Mouse (Mus musculus) MEL-GATA-1-ER (cell line): ENCODE measurements around the gene Tagln3.

Source experiments
- DNase-seq: peaks from one replicate; pipeline ENCODE4 v3.0.0-alpha.2; 2012; ENCODE audit warnings: low read depth; ENCODE audit errors: extremely low read depth

Tagln3 gene

GRCm38 (mm10) chr16:45720022-45720630, 4.3 kb downstream of the Tagln3 start:
- DNase-seq = no peak

GRCm38 (mm10) chr16:45718296-45718695, 6.1 kb downstream of the Tagln3 start:
- DNase-seq = no peak

GRCm38 (mm10) chr16:45714489-45715150, 9.8 kb downstream of the Tagln3 start:
- DNase-seq = no peak

- no peak for DNase-seq
Observed at GRCm38 (mm10) chr16:45713878-45714277, 10.5 kb downstream of the Tagln3 start.

GRCm38 (mm10) chr16:45713261-45713660, 11.1 kb downstream of the Tagln3 start:
- no peak for DNase-seq

GRCm38 (mm10) chr16:45711263-45711662, 13.1 kb downstream of the Tagln3 start:
- DNase-seq = no peak

- no peak for DNase-seq
Observed at GRCm38 (mm10) chr16:45699301-45699700, 25.1 kb downstream of the Tagln3 start.

GRCm38 (mm10) chr16:45697996-45698395, 26.4 kb downstream of the Tagln3 start:
- DNase-seq = no peak

- DNase-seq = no peak
Observed at GRCm38 (mm10) chr16:45695445-45696160, 28.8 kb downstream of the Tagln3 start.

- DNase-seq = no peak
Observed at GRCm38 (mm10) chr16:45693558-45693957, 30.9 kb downstream of the Tagln3 start, which contains the start of gene Tmprss7. Gene Tmprss7 (minus strand): TSS chr16:45693658.

GRCm38 (mm10) chr16:45692851-45693250, 31.6 kb downstream of the Tagln3 start:
- DNase-seq = no peak

- DNase-seq = no peak
Observed at GRCm38 (mm10) chr16:45690178-45690577, 34.2 kb downstream of the Tagln3 start.

GRCm38 (mm10) chr16:45686833-45687232, 37.6 kb downstream of the Tagln3 start:
- DNase-seq = no peak

GRCm38 (mm10) chr16:45685295-45685694, 39.1 kb downstream of the Tagln3 start:
- DNase-seq = no peak

- DNase-seq = peak; percentile 26
Observed at GRCm38 (mm10) chr16:45684815-45685214, 39.6 kb downstream of the Tagln3 start.

GRCm38 (mm10) chr16:45676462-45676861, 47.9 kb downstream of the Tagln3 start:
- DNase-seq = no peak

GRCm38 (mm10) chr16:45670005-45670404, 54.4 kb downstream of the Tagln3 start:
- no peak for DNase-seq

- peak; percentile 67 for DNase-seq
Observed at GRCm38 (mm10) chr16:45668178-45668577, 56.2 kb downstream of the Tagln3 start.

- peak; percentile 92 for DNase-seq
Observed at GRCm38 (mm10) chr16:45666136-45666535, 58.3 kb downstream of the Tagln3 start.

- no peak for DNase-seq
Observed at GRCm38 (mm10) chr16:45662381-45662780, 62.0 kb downstream of the Tagln3 start.
